Mouse (Mus musculus) small intestine, adult 2 months (tissue): ENCODE measurements around the gene Aqp9.

Experiments used
- CTCF ChIP-seq: fragments of 200-500 bp; IDR thresholded peaks from 2 replicates; pipeline ENCODE4 v1.5.1; 2012; ENCODE audit warnings: low read depth, mild to moderate bottlenecking, control low read depth, inconsistent platforms, low read length, moderate library complexity, mixed read lengths; ENCODE audit not compliant: insufficient replicate concordance, insufficient read length; ENCODE audit errors: extremely low read depth
- POLR2A ChIP-seq: fragments of 200-500 bp; IDR thresholded peaks from 2 replicates; pipeline ENCODE4 v1.6.1; 2012; ENCODE audit warnings: low read depth, mild to moderate bottlenecking, control low read depth, inconsistent platforms, low read length, moderate library complexity

GRCm38 (mm10) chr9:71150175-71150574 lies 18.3 kb downstream of the Aqp9 start:
- TF ChIP-seq CTCF: no peak
- TF ChIP-seq POLR2A: no peak
